Mouse (Mus musculus): ENCODE data around the gene Tlr3. TPM values are rescaled to one million over a fixed set of nuclear protein-coding genes. Genes with fewer than 3 reads are reported as not detected.

Tlr3 gene
- total RNA-seq, 1 experiment from 2014 or later = 7.1 TPM

- DNase-seq = no peak
These were observed 55.1 kb downstream of the Tlr3 start for GRCm38 (mm10) chr8:45355809-45356208.

Other genes with a start within 250 kb of the Tlr3 start
- 0.79 and 10.8 TPM in 2 replicates for gene F11, start 149.0 kb downstream of the Tlr3 start, total RNA-seq (2021)
- 0.45 and 9.4 TPM in 2 replicates for gene Klkb1, start 116.2 kb downstream of the Tlr3 start, total RNA-seq (2021)
- gene Gm45753, start 102.6 kb downstream of the Tlr3 start, total RNA-seq (2021) = 0.23 and 6.5 TPM in 2 replicates
- gene Cyp4v3, start 77.9 kb downstream of the Tlr3 start, total RNA-seq (2021) = 11.3 and 18.6 TPM in 2 replicates
- gene Fam149a, start 28.8 kb downstream of the Tlr3 start, total RNA-seq (2021) = 6.4 and 7.3 TPM in 2 replicates
- 89.2 and 106 TPM in 2 replicates for gene Sorbs2, start 96.7 kb upstream of the Tlr3 start, total RNA-seq (2021)

Measured in adrenal gland, postnatal 14 days (tissue).